Mouse (Mus musculus) thymus, postnatal 0 days (tissue): Measurements from ENCODE around the gene Ninl. TPM values are rescaled to one million over a fixed set of nuclear protein-coding genes. Genes with fewer than 3 reads are reported as not detected.

Source experiments
- DNase-seq: peaks from one replicate; pipeline ENCODE4 v3.0.0-alpha.2; 2015; ENCODE audit warnings: low spot score
- polyA plus RNA-seq: library from polyadenylated mRNA; unstranded; fragments of >200 nt; fragmentation: Nextera tagmentation; extraction: Ambion mirVana; gene quantifications from 2 replicates; pipeline ENCODE4 v1.2.1, GENCODE M21; 2015

Gene Ninl
- polyA plus RNA-seq, 1 experiment from 2014 or later: 1.4 TPM

- DNase-seq: no peak
Observed at GRCm38 (mm10) chr2:150999021-150999420, 40.2 kb downstream of the Ninl start.

- DNase-seq: no peak
Observed at GRCm38 (mm10) chr2:150997618-150998017, 41.6 kb downstream of the Ninl start.

- no peak for DNase-seq
Observed at GRCm38 (mm10) chr2:150995324-150995723, 43.9 kb downstream of the Ninl start.

- DNase-seq: no peak
Observed at GRCm38 (mm10) chr2:150991050-150991449, 48.1 kb downstream of the Ninl start.

- no peak for DNase-seq
Observed at GRCm38 (mm10) chr2:150990506-150990905, 48.7 kb downstream of the Ninl start.

- no peak for DNase-seq
Observed at GRCm38 (mm10) chr2:150985359-150985758, 53.8 kb downstream of the Ninl start.

- no peak for DNase-seq
Observed at GRCm38 (mm10) chr2:150982051-150982450, 57.1 kb downstream of the Ninl start.

- DNase-seq: no peak
Observed at GRCm38 (mm10) chr2:150981524-150981923, 57.7 kb downstream of the Ninl start.

GRCm38 (mm10) chr2:150979861-150980620 lies 59.1 kb downstream of the Ninl start:
- no peak for DNase-seq

GRCm38 (mm10) chr2:150978791-150979190 lies 60.4 kb downstream of the Ninl start:
- DNase-seq: no peak

GRCm38 (mm10) chr2:150977676-150978075 lies 61.5 kb downstream of the Ninl start:
- DNase-seq: no peak

- no peak for DNase-seq
Observed at GRCm38 (mm10) chr2:150976871-150977270, 62.3 kb downstream of the Ninl start.

GRCm38 (mm10) chr2:150973401-150974115 lies 65.6 kb downstream of the Ninl start:
- no peak for DNase-seq

- no peak for DNase-seq
Observed at GRCm38 (mm10) chr2:150972681-150973080, 66.5 kb downstream of the Ninl start.

GRCm38 (mm10) chr2:150971856-150972255 lies 67.3 kb downstream of the Ninl start:
- no peak for DNase-seq

- no peak for DNase-seq
Observed at GRCm38 (mm10) chr2:150969231-150969630, 70.0 kb downstream of the Ninl start.

GRCm38 (mm10) chr2:150967491-150967890 lies 71.7 kb downstream of the Ninl start:
- DNase-seq: no peak

GRCm38 (mm10) chr2:150965951-150966350 lies 73.2 kb downstream of the Ninl start:
- DNase-seq: no peak

- DNase-seq: no peak
Observed at GRCm38 (mm10) chr2:150964641-150965040, 74.5 kb downstream of the Ninl start.

- no peak for DNase-seq
Observed at GRCm38 (mm10) chr2:150963246-150963645, 75.9 kb downstream of the Ninl start.

GRCm38 (mm10) chr2:150959521-150959920 lies 79.7 kb downstream of the Ninl start:
- DNase-seq: no peak

- no peak for DNase-seq
Observed at GRCm38 (mm10) chr2:150955859-150956258, 83.3 kb downstream of the Ninl start.

- DNase-seq: no peak
Observed at GRCm38 (mm10) chr2:150951201-150951600, 88.0 kb downstream of the Ninl start.
